Mouse (Mus musculus): Measurements from ENCODE around the gene Htra3.

Gene Htra3

GRCm38 (mm10) chr5:35679256-35680155 lies at the start of gene Htra3:
Gene Htra3, minus strand, starts transcription at chr5:35679782.
- no peak for DNase-seq (ENCODE audit: low spot score)

- DNase-seq (ENCODE audit: low spot score), result no peak
Measured at GRCm38 (mm10) chr5:35728957-35729460, 49.4 kb upstream of the Htra3 start.

GRCm38 (mm10) chr5:35728344-35728956 lies 48.9 kb upstream of the Htra3 start:
- DNase-seq (ENCODE audit: low spot score), result no peak

GRCm38 (mm10) chr5:35727447-35727846 lies 47.9 kb upstream of the Htra3 start:
- DNase-seq (ENCODE audit: low spot score), result no peak

GRCm38 (mm10) chr5:35725840-35726239 lies 46.3 kb upstream of the Htra3 start:
- DNase-seq (ENCODE audit: low spot score), result no peak

GRCm38 (mm10) chr5:35723900-35724299 lies 44.3 kb upstream of the Htra3 start:
- DNase-seq (ENCODE audit: low spot score), result no peak

GRCm38 (mm10) chr5:35722654-35723053 lies 43.1 kb upstream of the Htra3 start:
- no peak for DNase-seq (ENCODE audit: low spot score)

GRCm38 (mm10) chr5:35721933-35722332 lies 42.4 kb upstream of the Htra3 start:
- DNase-seq (ENCODE audit: low spot score), result no peak

- DNase-seq (ENCODE audit: low spot score), result no peak
Measured at GRCm38 (mm10) chr5:35719880-35720279, 40.3 kb upstream of the Htra3 start.

- no peak for DNase-seq (ENCODE audit: low spot score)
Measured at GRCm38 (mm10) chr5:35719343-35719742, 39.8 kb upstream of the Htra3 start.

GRCm38 (mm10) chr5:35718817-35719216 lies 39.2 kb upstream of the Htra3 start:
- DNase-seq (ENCODE audit: low spot score), result no peak

- DNase-seq (ENCODE audit: low spot score), result no peak
Measured at GRCm38 (mm10) chr5:35717946-35718345, 38.4 kb upstream of the Htra3 start.

GRCm38 (mm10) chr5:35717455-35717854 lies 37.9 kb upstream of the Htra3 start:
- DNase-seq (ENCODE audit: low spot score), result no peak

GRCm38 (mm10) chr5:35713649-35714354 lies 34.2 kb upstream of the Htra3 start:
- peak; percentile 16 for DNase-seq (ENCODE audit: low spot score)

- DNase-seq (ENCODE audit: low spot score), result no peak
Measured at GRCm38 (mm10) chr5:35712517-35712916, 32.9 kb upstream of the Htra3 start.

- DNase-seq (ENCODE audit: low spot score), result no peak
Measured at GRCm38 (mm10) chr5:35710931-35711330, 31.3 kb upstream of the Htra3 start.

GRCm38 (mm10) chr5:35710481-35710880 lies 30.9 kb upstream of the Htra3 start:
- DNase-seq (ENCODE audit: low spot score), result no peak

GRCm38 (mm10) chr5:35705411-35705810 lies 25.8 kb upstream of the Htra3 start:
- no peak for DNase-seq (ENCODE audit: low spot score)

- DNase-seq (ENCODE audit: low spot score), result no peak
Measured at GRCm38 (mm10) chr5:35703814-35704213, 24.2 kb upstream of the Htra3 start.

GRCm38 (mm10) chr5:35703183-35703582 lies 23.6 kb upstream of the Htra3 start:
- no peak for DNase-seq (ENCODE audit: low spot score)

GRCm38 (mm10) chr5:35702582-35703140 lies 23.1 kb upstream of the Htra3 start:
- no peak for DNase-seq (ENCODE audit: low spot score)

- peak; percentile 37 for DNase-seq (ENCODE audit: low spot score)
Measured at GRCm38 (mm10) chr5:35701042-35701441, 21.5 kb upstream of the Htra3 start.
